Mouse (Mus musculus) ovary, postnatal 14 days (tissue): ENCODE results near the gene Slc38a4.

Source experiments
- DNase-seq: peaks from one replicate; pipeline ENCODE4 v3.0.0; 2022; ENCODE audit warnings: low spot score

Slc38a4 gene

GRCm38 (mm10) chr15:97055794-97056193 lies at the start of gene Slc38a4:
Gene Slc38a4, minus strand, starts transcription at chr15:97055956.
- no peak for DNase-seq

- DNase-seq, result no peak
Measured at GRCm38 (mm10) chr15:97104889-97105391, 49.2 kb upstream of the Slc38a4 start.

GRCm38 (mm10) chr15:97104048-97104447 lies 48.3 kb upstream of the Slc38a4 start:
- DNase-seq, result no peak

GRCm38 (mm10) chr15:97102811-97103210 lies 47.1 kb upstream of the Slc38a4 start:
- DNase-seq, result no peak

GRCm38 (mm10) chr15:97102181-97102580 lies 46.4 kb upstream of the Slc38a4 start:
- no peak for DNase-seq

GRCm38 (mm10) chr15:97099101-97099500 lies 43.3 kb upstream of the Slc38a4 start:
- no peak for DNase-seq

GRCm38 (mm10) chr15:97097548-97097947 lies 41.8 kb upstream of the Slc38a4 start:
- DNase-seq, result no peak

- no peak for DNase-seq
Measured at GRCm38 (mm10) chr15:97089526-97089925, 33.8 kb upstream of the Slc38a4 start.

- peak; percentile 15 for DNase-seq
Measured at GRCm38 (mm10) chr15:97085833-97086232, 30.1 kb upstream of the Slc38a4 start.

GRCm38 (mm10) chr15:97077665-97078064 lies 21.9 kb upstream of the Slc38a4 start:
- DNase-seq, result no peak

GRCm38 (mm10) chr15:97076092-97076491 lies 20.3 kb upstream of the Slc38a4 start:
- DNase-seq, result no peak

- no peak for DNase-seq
Measured at GRCm38 (mm10) chr15:97075240-97075639, 19.5 kb upstream of the Slc38a4 start.

GRCm38 (mm10) chr15:97072859-97073826 lies 17.4 kb upstream of the Slc38a4 start:
- DNase-seq, result no peak

GRCm38 (mm10) chr15:97067340-97068136 lies 11.8 kb upstream of the Slc38a4 start:
- DNase-seq, result no peak

GRCm38 (mm10) chr15:97066937-97067336 lies 11.2 kb upstream of the Slc38a4 start:
- DNase-seq, result no peak

- no peak for DNase-seq
Measured at GRCm38 (mm10) chr15:97063211-97063610, 7.5 kb upstream of the Slc38a4 start.

GRCm38 (mm10) chr15:97060973-97061372 lies 5.2 kb upstream of the Slc38a4 start:
- no peak for DNase-seq

GRCm38 (mm10) chr15:97060571-97060970 lies 4.8 kb upstream of the Slc38a4 start:
- no peak for DNase-seq

GRCm38 (mm10) chr15:97060102-97060501 lies 4.3 kb upstream of the Slc38a4 start:
- no peak for DNase-seq

- DNase-seq, result no peak
Measured at GRCm38 (mm10) chr15:97059071-97060041, 3.6 kb upstream of the Slc38a4 start.

- no peak for DNase-seq
Measured at GRCm38 (mm10) chr15:97054767-97055489, 828 bp downstream of the Slc38a4 start.
